Mouse (Mus musculus) leukemia stem cell, adult 10-12 weeks (primary cell): ENCODE data around the gene Pgpep1. TPM values are rescaled to one million over a fixed set of nuclear protein-coding genes. Genes with fewer than 3 reads are reported as not detected.

Experiments
- polyA plus RNA-seq: library from polyadenylated mRNA; stranded (reverse); fragments of >175 nt; gene quantifications from 2 replicates; pipeline ENCODE4 v1.2.3, GENCODE M21; 2012; ENCODE audit warnings: low replicate concordance

The Pgpep1 gene
- polyA plus RNA-seq: 3.0 and 4.7 TPM in 2 replicates

DNA sequence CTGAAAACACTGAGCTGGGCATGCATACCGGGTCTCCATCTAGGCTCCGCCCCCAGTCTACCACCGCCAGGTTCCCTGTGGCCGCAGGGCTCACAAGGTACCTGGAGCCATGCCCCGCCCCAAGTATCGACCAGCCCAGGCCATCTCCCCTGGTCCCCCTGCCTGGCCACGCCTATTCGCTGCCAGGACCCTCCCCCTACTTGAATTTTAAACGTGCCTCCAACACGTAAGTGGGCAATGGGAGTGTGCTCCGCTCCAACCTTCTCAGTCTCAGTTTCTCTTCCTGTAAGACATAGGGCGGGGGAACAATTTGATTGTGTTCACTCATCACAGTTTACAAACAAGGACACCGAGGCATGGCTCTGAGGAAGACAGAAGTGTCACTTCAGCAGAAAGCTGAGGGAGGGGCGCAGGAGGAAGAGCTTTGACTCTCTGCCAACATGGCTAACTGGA is at the start of gene Pgpep1:
Pgpep1 (minus strand) TSS at position 116 of the 453 bp plus-strand sequence.

DNA sequence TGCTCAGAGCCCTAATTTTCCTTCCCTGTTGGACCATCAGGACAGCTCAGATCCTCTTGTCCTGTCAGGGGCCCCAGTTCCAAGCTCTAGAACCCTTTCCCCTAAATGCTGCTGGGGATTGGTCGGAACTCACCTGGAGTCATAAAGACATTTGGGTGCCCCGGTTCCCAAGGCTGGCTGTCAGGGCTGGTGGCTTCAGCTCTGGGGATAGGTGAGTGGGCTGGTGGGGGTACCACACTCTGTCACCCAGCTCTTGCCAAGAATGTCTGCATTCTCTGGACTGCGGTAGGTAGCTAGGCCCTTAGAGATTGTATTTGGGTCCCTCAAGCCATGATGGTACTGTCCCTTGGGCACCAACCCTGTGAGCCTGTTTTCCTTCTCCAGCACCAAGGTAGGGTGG is 43.1 kb upstream of the Pgpep1 start, which contains the start of gene Iqcn:
Iqcn (plus strand) TSS at position 171 of the 400 bp plus-strand sequence.

DNA sequence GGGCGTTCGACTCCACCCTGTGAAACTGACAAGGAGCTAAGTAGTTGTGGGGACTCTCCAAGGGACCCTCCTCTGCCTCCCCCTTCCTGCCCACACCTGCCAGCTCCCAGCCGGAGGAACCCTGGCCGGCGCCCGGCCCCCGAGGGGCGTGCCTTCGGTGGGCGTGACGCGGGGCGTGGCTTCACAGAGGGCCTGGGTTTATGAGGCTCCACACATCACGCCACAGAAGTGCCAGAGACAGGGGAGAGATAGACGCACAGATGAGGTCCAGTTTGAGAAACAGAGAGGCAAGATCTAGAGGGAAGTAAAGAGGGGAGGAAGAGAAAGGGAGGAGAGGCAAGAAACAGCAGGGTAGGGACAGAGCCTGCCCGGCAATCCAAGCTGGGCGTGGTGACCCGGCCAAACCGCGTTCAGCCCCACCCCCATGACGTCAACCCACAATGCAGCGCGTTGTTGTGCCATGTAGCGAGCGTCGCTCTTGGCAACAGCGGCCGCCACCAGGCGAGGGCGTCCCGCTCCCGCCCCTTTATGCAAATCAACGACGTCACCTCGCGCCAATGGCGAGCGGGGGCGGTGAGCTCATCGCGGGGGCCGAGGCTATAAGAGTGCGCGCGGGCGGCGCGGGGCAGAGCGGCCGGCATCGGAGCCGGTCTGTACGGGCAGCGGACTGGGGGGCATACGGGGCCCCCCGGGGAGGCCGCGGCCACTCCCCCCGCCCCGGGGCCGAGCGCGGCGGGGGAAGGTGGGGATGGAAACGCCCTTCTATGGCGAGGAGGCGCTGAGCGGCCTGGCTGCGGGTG is 38.3 kb upstream of the Pgpep1 start, which contains the start of gene Jund:
Jund (plus strand) TSS at position 640 of the 800 bp plus-strand sequence.

DNA sequence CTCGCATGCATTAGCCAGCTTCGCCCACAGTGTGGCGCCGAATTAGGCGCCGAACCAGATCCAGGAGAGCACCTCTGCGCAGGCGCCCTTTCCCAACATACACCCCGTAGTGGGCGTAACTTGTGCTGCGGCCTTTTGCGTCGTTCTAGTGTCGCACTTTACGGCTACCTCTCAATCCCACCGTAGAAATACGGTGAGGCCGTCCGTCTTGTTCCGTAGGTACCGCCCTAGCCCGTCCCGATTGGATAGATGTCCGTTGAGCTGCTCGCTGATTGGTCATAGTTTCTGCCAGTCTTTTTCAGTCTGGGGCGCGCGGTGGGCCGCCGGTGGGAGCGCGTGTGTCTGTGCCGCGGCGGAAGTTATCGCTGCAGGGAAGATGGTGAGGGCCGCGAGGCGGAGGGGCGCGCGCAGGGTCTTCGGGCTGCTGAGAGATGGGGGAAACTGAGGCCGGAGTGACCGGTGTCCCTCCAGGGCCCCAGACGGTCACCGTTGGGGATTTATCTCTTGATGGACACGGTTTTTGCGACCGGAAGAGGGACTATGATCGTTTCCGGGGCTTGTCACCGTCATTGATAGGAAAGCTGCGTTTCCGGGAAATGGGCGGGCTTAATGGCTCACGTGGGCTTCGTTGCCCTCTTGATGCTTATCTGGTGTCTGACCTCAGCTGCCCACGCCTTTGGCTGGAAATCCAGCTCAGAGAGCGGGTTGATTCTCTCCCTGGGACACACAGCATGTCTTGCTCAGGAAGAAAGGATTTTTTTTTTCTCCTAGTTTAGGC is 13.1 kb upstream of the Pgpep1 start, which contains the start of gene Lsm4:
Lsm4 (plus strand) TSS at position 170 of the 778 bp plus-strand sequence.

DNA sequence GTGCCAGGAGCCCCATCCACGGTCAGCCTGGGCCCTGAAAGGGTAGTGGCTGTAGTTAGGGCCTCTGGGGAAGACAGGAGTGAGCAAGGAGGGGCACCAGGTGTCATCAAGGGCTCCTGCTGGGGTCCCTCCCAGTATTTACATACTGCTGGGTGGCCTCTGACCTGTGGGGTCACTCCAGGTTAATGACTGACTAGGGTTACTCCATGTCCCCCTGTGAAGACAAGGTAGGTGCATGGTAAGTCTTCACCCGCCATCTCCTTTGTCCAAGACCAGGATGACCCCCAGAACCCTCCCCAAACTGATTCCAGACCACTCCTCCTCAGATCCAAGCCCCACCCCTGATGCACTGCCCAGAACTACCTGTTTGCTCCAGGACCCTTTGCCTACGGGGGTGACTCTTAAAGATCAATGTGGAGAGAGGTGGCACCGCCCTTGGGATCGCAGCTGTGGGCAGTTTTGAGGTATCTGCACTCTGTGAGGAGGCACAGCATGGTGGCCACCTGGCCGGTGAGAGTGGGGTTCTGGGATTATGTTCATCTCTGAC is 27.8 kb downstream of the Pgpep1 start, which contains the start of gene Gdf15:
Gdf15 (minus strand) TSS at position 111 of the 547 bp plus-strand sequence.

DNA sequence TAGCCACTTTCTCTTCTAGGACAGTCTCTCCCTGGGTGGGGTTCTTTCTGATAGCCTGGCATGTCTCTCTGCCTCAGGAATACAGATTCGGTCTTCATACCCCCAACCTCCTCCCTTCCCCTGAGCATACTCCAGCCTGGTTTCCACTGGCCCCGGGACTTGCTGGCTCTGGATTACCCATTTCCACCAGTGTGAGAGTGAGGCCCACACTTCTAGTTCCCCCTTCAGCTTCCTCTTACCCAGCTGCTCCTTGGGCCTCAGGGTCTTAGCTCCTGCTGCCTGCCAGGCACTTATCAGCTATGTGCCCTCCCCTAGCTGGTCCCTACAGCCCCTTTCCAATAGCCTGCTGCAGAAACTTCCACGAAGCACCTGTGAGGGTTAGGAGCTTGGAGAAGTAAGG is 44.3 kb downstream of the Pgpep1 start, which contains the start of gene Lrrc25:
Lrrc25 (plus strand) TSS at position 262 of the 400 bp plus-strand sequence.

DNA sequence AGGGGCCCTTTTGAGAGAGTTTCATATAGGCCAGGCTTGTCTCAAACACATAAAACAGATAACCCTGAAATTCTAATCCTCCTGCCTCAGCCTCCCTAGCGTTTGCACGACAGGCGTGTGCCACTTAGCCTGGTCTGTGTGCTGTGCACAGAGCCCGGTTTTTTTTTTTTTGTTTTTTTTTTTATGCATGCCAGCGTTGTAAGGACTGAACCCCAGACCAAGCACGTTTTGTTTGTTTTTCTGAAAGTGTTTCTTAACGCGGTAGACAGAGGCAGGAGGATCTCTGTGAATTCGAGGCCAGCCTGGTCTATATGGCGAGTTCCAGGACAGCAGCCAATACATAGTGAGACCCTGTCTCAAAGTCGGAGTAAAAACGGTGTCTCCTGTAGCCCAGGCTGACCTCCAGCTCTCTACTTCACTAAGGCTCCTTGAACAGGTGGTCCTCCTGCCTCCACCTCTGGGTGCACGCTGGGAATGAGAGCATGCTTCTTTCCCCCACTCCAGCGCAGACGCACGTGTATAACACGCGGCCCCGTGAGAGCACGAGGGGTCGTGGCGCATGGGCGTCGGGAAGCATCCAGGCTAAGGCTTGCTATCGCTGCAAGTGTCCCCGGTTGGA is 51.3 kb downstream of the Pgpep1 start, which contains the start of gene Ssbp4:
Ssbp4 (minus strand) TSS at position 124 of the 619 bp plus-strand sequence.

Other genes starting within 250 kb of the Pgpep1 start
- 25.6 and 26.0 TPM in 2 replicates for gene Crtc1, start 220.8 kb downstream of the Pgpep1 start, polyA plus RNA-seq
- 4.6 and 9.6 TPM in 2 replicates for gene Klhl26, start 183.4 kb downstream of the Pgpep1 start, polyA plus RNA-seq
- not detected in 2 replicates for gene Tmem59l, start 173.0 kb downstream of the Pgpep1 start, polyA plus RNA-seq
- gene Crlf1, start 167.2 kb downstream of the Pgpep1 start, polyA plus RNA-seq: 3.6 and 4.1 TPM in 2 replicates
- gene Rex1bd, start 153.6 kb downstream of the Pgpep1 start, polyA plus RNA-seq: 130 and 308 TPM in 2 replicates
- gene Uba52, start 149.6 kb downstream of the Pgpep1 start, polyA plus RNA-seq: 338 and 558 TPM in 2 replicates
- gene Fkbp8, start 132.7 kb downstream of the Pgpep1 start, polyA plus RNA-seq: 1,600 and 2,800 TPM in 2 replicates
- gene Kxd1, start 132.4 kb downstream of the Pgpep1 start, polyA plus RNA-seq: 30.5 and 31.3 TPM in 2 replicates
- 42.1 and 42.5 TPM in 2 replicates for gene Ell, start 120.9 kb downstream of the Pgpep1 start, polyA plus RNA-seq
- gene Isyna1, start 66.0 kb downstream of the Pgpep1 start, polyA plus RNA-seq: 253 and 312 TPM in 2 replicates
- 1,745 and 3,628 TPM in 2 replicates for gene Ssbp4, start 51.5 kb downstream of the Pgpep1 start, polyA plus RNA-seq
- gene Lrrc25, start 44.2 kb downstream of the Pgpep1 start, polyA plus RNA-seq: 12.7 and 15.0 TPM in 2 replicates
- gene Gdf15, start 27.9 kb downstream of the Pgpep1 start, polyA plus RNA-seq: 8.6 and 17.1 TPM in 2 replicates
- 259 and 742 TPM in 2 replicates for gene Lsm4, start 12.9 kb upstream of the Pgpep1 start, polyA plus RNA-seq
- 585 and 1,357 TPM in 2 replicates for gene Jund, start 38.6 kb upstream of the Pgpep1 start, polyA plus RNA-seq
- gene Iqcn, start 43.1 kb upstream of the Pgpep1 start, polyA plus RNA-seq: not detected in 2 replicates
- not detected in 2 replicates for gene Gm3336, start 58.2 kb upstream of the Pgpep1 start, polyA plus RNA-seq
- gene Pde4c, start 63.3 kb upstream of the Pgpep1 start, polyA plus RNA-seq: 0.76 and 0.99 TPM in 2 replicates
- 20.7 and 31.8 TPM in 2 replicates for gene Rab3a, start 94.3 kb upstream of the Pgpep1 start, polyA plus RNA-seq
- 124 and 154 TPM in 2 replicates for gene Mpv17l2, start 100.6 kb upstream of the Pgpep1 start, polyA plus RNA-seq
- 120 and 128 TPM in 2 replicates for gene Pik3r2, start 116.3 kb upstream of the Pgpep1 start, polyA plus RNA-seq
- 318 and 530 TPM in 2 replicates for gene Mast3, start 144.7 kb upstream of the Pgpep1 start, polyA plus RNA-seq
- 1.1 and 2.2 TPM in 2 replicates for gene Il12rb1, start 148.1 kb upstream of the Pgpep1 start, polyA plus RNA-seq
- gene Arrdc2, start 179.3 kb upstream of the Pgpep1 start, polyA plus RNA-seq: 99.3 and 171 TPM in 2 replicates
- gene Kcnn1, start 202.9 kb upstream of the Pgpep1 start, polyA plus RNA-seq: 1.7 and 1.9 TPM in 2 replicates
- gene Ccdc124, start 213.5 kb upstream of the Pgpep1 start, polyA plus RNA-seq: 106 and 109 TPM in 2 replicates
- 0.40 and 0.42 TPM in 2 replicates for gene Slc5a5, start 232.4 kb upstream of the Pgpep1 start, polyA plus RNA-seq
- 810 and 4,309 TPM in 2 replicates for gene Rpl18a, start 237.0 kb upstream of the Pgpep1 start, polyA plus RNA-seq
- 110 and 117 TPM in 2 replicates for gene Map1s, start 245.5 kb upstream of the Pgpep1 start, polyA plus RNA-seq